Mouse (Mus musculus) heart, adult 8-10 months (tissue): ENCODE results near the gene Pdzd2. TPM values are rescaled to one million over a fixed set of nuclear protein-coding genes. Genes with fewer than 3 reads are reported as not detected.

Experiments
- DNase-seq: peaks from one replicate; pipeline ENCODE4 v3.0.0; 2022; ENCODE audit warnings: low spot score
- total RNA-seq, 4 experiments: library from RNA; stranded (reverse); gene quantifications; 2 replicates each; pipeline ENCODE4 v1.2.4; 2022

The Pdzd2 gene
- total RNA-seq, 4 experiments from 2014 or later, result 65.7 to 97.5 (median 80.6) TPM

GRCm38 (mm10) chr15:12355261-12355660 lies 384.5 kb downstream of the Pdzd2 start:
- DNase-seq, result no peak

- DNase-seq, result no peak
Observed at GRCm38 (mm10) chr15:12354281-12354810, 385.4 kb downstream of the Pdzd2 start.

DNA sequence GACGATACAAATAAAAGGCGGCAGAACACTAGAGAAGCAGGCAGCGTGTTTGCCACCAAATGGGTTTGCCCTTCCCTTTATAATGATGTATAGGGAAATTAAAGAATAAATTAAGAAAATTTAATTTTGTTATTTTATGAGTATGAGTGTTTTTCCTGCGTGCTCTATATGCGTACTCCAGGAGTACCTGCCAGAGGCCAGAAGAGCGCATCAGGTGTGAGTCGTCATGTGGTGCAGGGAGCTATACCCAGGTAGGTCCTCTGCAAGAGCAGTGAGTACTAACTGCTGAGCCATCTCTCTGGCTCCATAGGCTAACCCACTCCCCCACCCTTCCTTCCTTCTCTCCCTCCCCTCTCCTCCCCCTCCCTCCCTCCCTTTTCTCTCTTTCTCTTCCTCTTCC lies 388.3 kb downstream of the Pdzd2 start:
- DNase-seq, result no peak

- no peak for DNase-seq
Observed at GRCm38 (mm10) chr15:12349840-12350239, 389.9 kb downstream of the Pdzd2 start.

GRCm38 (mm10) chr15:12348950-12349349 lies 390.8 kb downstream of the Pdzd2 start:
- no peak for DNase-seq

- no peak for DNase-seq
Observed at GRCm38 (mm10) chr15:12346916-12347315, 392.8 kb downstream of the Pdzd2 start.

DNA sequence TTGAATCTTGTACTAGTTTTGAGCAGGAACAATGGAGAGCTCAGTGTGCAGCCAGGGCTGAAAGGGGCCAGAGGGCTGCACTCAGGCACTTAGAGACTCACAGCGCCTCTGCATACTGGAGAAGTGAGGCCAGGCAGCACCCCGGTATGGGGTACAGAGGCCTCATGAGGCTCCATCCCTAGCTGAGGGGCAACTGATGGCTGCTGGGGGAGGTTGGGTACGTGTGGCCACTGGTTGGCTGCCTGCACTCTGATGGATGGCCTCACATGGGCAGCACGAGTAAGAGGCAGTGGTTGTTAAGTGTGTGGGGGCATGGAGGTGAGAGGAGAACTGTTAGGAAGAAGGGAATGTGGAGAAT lies 398.3 kb downstream of the Pdzd2 start:
- no peak for DNase-seq

DNA sequence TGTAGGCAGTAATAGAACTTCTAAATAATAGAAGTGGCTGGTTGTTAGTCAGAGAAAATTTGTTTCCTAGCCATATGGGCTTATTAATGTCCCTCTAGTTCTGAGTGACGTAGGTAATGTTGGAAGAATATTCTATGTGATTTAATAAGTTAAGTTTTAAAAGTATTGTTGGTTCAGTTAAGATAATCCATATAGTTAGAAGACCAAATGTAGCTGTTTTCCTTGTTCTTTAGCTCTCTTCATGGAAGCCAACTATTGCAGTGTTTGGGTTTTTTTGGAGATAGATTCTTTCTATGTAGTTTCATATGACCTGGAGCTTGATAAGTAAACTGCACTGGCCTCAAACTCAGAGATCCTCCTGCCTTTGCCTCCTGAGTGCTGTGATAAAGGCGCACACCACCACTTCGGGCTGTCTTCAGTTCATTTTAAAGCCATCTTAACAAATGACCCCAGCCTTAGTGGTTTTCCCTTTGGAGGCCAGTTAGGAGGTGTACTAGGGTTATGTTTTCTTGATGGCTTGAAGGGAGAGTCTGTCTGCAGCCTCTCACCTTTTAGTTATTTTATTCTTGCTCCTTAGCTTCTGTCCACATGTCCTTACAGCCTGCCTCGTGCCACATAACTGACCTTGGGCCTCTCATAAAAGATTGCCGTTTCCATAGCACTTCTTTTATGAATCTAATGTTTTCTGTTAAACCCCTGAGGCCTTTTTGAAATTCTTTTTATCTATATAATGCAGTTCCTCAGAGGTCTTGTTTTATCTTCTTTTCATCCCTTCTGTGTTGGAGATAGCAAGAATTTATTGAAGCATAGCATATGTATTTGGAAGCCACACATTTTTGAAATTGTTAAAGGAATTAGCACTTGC lies 399.0 kb downstream of the Pdzd2 start:
- DNase-seq, result no peak

DNA sequence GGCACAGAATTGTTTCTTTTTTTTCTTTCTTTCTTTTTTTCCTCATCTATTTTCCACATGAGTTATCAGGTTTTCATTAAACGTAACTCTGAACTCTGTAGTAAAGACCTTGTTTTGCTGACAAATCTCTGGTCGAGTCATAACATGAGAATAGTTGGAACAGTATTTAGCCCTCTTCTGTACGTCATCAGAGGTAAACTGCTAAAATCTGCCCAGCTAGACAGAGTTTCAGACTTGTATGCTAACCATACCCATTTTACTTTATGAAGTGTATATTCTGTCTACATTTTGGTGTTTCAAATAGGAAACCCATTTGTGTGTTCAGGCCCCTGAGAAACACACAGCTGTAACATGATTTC lies 402.0 kb downstream of the Pdzd2 start:
- no peak for DNase-seq

DNA sequence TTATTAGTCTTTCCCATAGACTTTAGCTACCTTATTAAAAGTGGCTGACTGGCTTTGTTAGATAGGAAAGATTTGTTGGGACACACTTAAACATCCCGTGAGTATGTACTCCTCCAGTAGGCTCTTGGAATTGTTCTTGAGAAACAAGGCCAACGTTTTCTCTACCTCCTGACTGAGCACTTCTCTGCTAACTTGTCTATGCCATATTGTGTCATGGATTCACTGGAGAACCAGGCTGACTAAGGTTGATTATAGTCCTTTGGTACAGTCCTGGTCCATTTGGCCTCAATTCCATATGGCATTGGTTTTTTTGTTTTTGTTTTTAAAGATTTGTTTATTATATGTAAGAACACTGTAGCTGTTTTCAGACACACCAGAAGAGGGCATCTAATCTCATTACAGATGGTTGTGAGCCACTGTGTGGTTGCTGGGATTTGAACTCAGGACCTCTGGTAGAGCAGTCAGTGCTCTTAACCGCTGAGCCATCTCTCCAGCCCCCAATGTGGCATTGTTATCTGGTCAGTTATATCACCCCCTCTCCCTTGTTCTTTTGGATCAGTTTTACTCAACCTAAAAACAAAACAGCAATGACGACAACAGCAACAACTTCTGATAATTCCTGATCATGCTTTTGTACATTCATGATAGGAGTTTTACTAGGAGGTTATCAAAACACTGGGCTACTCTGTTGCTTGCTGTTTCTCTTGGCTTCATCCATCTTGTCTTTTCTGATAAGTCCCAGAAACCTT lies 402.5 kb downstream of the Pdzd2 start:
- no peak for DNase-seq

DNA sequence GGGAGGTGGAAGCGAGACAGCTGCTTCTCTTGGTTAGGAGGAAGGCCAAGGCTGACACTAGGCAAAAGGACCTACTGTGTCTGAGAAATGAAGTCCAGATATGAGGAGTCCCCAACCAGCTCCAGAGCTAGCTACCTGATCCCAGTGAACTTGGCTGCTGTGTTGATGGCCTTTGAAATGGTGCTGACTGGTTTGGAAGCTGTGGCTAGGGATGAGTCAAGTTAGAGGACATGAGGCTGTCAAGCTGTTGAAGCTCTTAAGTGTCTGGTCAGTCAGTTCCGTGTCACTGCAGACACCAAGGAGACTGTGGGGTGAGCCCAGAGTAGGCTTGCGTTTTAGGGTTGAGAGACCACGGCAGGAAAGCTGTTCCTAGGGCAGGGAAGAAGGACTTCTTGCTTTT lies 405.3 kb downstream of the Pdzd2 start:
- no peak for DNase-seq

- DNase-seq, result no peak
Observed at GRCm38 (mm10) chr15:12331300-12331699, 408.4 kb downstream of the Pdzd2 start.

GRCm38 (mm10) chr15:12330892-12331291 lies 408.8 kb downstream of the Pdzd2 start:
- DNase-seq, result no peak

DNA sequence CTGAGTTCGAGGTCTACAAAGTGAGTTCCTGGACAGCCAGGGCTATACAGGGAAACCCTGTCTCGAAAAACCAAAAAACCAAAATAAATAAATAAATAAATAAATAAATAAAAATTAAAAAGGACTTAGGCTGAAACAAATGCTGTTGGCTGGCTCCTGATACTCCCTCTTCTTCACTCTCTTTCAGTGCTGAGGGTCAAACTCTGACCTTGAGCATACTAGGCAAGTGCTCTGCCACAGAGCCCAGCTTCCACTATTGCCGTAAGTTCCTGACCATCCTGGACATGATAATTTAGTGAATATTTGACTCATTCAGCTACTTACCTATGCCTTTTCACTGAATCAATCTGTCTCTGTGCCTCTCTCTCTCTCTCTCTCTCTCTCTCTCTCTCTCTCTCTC lies 409.3 kb downstream of the Pdzd2 start:
- DNase-seq, result no peak

DNA sequence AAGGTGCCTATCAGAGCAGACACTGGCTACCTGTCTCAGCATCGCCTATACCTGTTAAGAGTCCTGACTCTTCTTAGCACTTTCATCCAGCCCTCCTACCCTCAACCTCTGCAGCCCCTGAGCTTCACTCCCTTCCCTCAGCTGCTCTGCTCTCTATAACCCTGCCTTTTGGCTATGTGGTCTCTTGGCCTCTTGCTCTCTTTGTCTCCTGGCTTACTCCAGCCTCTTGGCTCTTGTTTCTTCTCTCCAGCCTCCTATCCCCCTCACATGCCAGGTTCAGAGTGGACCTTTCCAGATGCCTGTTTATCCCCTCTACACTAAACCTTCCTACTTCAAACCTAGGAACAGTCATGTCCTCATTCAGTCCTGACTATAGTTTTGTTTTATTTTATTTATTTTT lies 415.4 kb downstream of the Pdzd2 start:
- no peak for DNase-seq

- no peak for DNase-seq
Observed at GRCm38 (mm10) chr15:12322676-12323402, 416.9 kb downstream of the Pdzd2 start.

GRCm38 (mm10) chr15:12321788-12322621 lies 417.7 kb downstream of the Pdzd2 start, which contains the start of gene 1810049J17Rik:
1810049J17Rik (minus strand) TSS chr15:12321899.
- no peak for DNase-seq

DNA sequence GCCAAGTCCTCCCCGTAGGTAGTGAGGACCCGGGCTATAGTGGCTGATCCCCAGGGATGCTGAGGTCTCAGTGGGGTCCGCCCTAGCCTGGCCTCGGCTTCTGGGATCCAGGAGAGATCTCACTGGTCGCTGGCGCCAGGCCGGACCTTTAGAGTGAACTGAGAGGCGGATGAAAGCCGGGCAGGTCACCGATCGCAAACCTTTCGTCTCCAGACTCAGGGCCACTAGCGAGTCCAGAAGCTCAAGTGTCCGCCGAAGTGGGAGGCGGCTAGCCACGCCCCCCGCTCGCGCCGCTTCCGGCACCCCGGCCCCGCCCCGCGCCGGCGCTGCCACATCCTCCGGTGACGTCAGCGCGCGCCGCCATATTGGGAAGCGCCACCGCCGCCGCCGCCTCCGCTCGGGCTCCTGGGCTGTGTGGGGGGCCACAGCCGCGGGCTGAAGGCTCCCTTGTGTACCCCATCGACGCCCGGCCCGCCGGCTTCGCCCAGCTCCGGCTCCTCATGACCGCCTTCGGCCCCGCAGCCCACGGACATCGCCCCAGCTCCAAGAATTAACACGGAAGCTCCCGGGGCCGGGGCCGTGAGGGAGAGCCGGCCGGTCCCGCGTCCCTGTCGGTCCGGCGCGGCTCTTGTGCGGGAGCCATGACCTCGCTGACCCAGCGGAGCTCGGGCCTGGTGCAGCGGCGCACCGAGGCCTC lies 418.5 kb downstream of the Pdzd2 start, which contains the start of gene Golph3:
Golph3 (plus strand) TSS at position 360 of the 697 bp plus-strand sequence.
- peak; percentile 89 for DNase-seq

DNA sequence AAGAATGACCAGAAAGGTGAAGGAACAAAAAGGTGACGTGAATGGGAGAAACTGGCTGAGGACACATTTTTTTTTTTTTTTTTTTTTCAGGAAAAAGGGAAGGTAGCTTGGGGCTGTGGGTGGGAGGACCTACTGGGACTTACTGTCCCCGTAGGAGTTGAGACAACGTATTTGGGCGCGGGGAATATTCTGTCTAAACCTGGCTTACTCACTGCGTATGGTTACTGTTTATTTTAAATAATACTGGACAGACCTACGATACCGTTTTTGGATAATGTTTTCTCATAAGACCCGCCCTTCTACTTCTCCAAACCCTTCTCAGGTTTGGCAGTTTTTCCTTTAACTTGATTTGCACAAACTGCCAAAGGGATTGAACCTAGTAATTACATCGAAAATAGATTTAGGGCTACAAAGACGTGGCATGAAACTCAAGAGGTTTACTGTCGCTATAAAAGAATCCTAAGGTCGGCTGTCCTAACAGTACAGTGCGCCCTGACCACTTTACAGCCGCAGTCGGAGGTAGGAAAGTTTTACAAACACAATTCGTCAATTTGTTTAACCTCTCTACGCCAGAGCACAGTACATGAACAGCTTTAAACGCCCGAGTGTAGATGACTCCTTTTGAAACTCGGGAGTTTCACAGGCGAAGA lies 419.2 kb downstream of the Pdzd2 start:
- no peak for DNase-seq

DNA sequence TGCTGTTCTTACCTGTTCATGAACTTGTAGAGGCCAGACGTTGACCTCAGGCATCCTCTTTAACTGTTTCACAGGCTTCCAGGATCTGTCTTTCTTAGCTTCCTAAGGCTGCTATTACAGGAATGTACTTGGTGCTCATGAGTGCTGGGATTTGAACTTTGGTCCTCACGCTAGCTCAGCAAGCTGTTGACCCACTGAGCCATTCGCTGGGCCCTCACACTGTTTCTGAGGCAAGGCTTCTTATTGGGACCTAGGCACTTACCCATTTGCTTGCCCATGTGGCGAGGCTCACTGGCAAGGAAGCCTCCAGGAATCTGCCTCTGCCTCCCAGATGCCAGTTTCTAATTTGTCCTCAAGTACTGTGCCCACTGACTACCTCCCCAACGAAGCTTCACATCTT lies 419.8 kb downstream of the Pdzd2 start:
- no peak for DNase-seq
